Mouse (Mus musculus) liver, postnatal 0 days (tissue): Measurements from ENCODE around the gene Sumo1.

Source experiments
- CTCF ChIP-seq: sonication (generic); IDR thresholded peaks from 2 replicates; pipeline ENCODE4 v1.5.1; 2016; ENCODE audit warnings: antibody characterized with exemption, low read depth
- EP300 ChIP-seq: IDR thresholded peaks from 2 replicates; pipeline ENCODE4 v1.6.1; 2016; ENCODE audit warnings: antibody characterized with exemption, low read depth, mild to moderate bottlenecking

- TF ChIP-seq EP300 = no peak
- TF ChIP-seq CTCF = peak; percentile 48
Observed at GRCm38 (mm10) chr1:59701766-59702165, 31.1 kb upstream of the Sumo1 start.
